Mouse (Mus musculus): ENCODE measurements around the gene Slc36a4. TPM values are rescaled to one million over a fixed set of nuclear protein-coding genes. Genes with fewer than 3 reads are reported as not detected.

Slc36a4 gene
- total and polyA plus RNA-seq, 3 experiments = 6.6 to 9.2 (median 9.0) TPM

DNA sequence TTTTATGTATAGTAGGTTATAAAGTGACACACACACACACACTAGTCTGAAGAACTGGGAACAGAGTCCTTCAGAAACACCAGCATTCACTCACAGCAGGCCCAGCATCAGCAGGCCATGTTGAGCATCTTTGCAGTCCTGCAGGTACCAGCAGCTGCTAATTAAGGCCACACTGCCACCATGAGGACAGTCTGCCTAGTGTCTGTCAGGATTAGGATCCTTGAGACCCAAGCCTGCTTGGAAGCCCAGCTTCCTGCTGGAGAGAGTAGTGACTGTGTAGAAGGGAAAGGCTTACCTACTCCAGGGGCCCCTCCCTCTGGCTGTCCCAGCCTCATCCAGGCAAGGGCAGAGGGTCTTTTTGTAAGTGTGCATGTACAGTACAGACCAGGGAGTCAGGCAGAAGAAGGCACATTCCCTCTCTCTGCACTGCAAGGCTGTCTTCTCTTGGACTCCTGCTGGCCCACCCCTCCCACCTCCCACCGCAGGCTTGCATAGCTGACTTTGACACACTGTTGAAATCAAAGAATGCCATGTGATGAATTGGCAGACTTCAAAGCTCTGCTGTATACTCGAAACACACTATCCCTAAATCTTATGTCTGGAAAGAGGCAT lies 27.6 kb upstream of the Slc36a4 start:
- in situ Hi-C loops (cut with MboI; ENCODE audit: low pct_ligation_motif_present, low pct_unique_long_range_greater_than_20kb, low sequenced_read_pairs) (loop anchor here (5.0 to 10.0 kb wide), 2 partner anchors 180 to 317 kb away; no protein-coding TSS in a partner anchor), dilution Hi-C loops (cut with MboI; ENCODE audit: extremely low pct_ligation_motif_present, extremely low pct_unique_long_range_greater_than_20kb, low sequenced_read_pairs) (no loop called here)
- peak; percentile 82 for DNase-seq (ENCODE audit: extremely low read depth)
- TF ChIP-seq CTCF (conservative IDR thresholded peaks at IDR 0.05 in 1 of 2, IDR thresholded peaks at IDR 0.05 in 1 of 2; ENCODE audit: low read depth in 2 of 2, low read length in 2 of 2) (peak; percentile 56 to 95), SMC3 (IDR thresholded peaks at IDR 0.05; ENCODE audit: low read depth, low read length) (peak; percentile 99), MAZ (IDR thresholded peaks at IDR 0.05; ENCODE audit: low read depth, low read length) (no peak), ZC3H11A (IDR thresholded peaks at IDR 0.05; ENCODE audit: low read depth, low read length) (peak; percentile 94), RCOR1 (conservative IDR thresholded peaks at IDR 0.05; ENCODE audit: low read depth, low read length) (no peak), TCF12 (IDR thresholded peaks at IDR 0.05; ENCODE audit: low read depth, low read length) (peak; percentile 17; the same call in 1 of the 2 replicates), ELF1 (IDR thresholded peaks at IDR 0.05; ENCODE audit: low read depth, low read length) (no peak), RAD21 (IDR thresholded peaks at IDR 0.05; ENCODE audit: low read depth, low read length) (peak; percentile 98), SIN3A (IDR thresholded peaks at IDR 0.05; ENCODE audit: low read length) (no peak), POLR2A (IDR thresholded peaks at IDR 0.05; ENCODE audit: low read depth, low read length) (no peak), MAX (IDR thresholded peaks at IDR 0.05; ENCODE audit: low read length) (0 out of 2 replicates have a peak, but pooled peaks have one; percentile 16), IRF4 (IDR thresholded peaks at IDR 0.05; ENCODE audit: low read depth, low read length) (no peak)
- no peaks in the 10 kb centered on the region for H3K36me3 ChIP-seq (replicated peaks in 1 of 2; ENCODE audit: control insufficient read depth in 1 of 2, insufficient read depth in 1 of 2, low read length in 1 of 2)
- no peak overlapping the region for H3K27ac ChIP-seq (ENCODE audit: insufficient read depth, low read depth)
- H3K9me3 ChIP-seq (replicated peaks; ENCODE audit: low read length) = peaks cover 4% of the 10 kb centered on the region
- no peaks in the 10 kb centered on the region for H3K27me3 ChIP-seq (replicated peaks)
- peaks cover 2 to 38% of the 10 kb centered on the region in 2 experiments; a peak in 3 of 4 replicates for H3K4me1 ChIP-seq (ENCODE audit: control insufficient read depth in 1 of 2, insufficient read depth in 2 of 2)
- no peak overlapping the region for H3K9ac ChIP-seq (ENCODE audit: insufficient read depth, low read depth)
- no peak overlapping the region for H3K4me3 ChIP-seq (replicated peaks in 1 of 3; ENCODE audit: low read depth in 2 of 3, low read length in 2 of 3, poor library complexity in 1 of 3)
- H3K79me2 ChIP-seq (replicated peaks; ENCODE audit: control insufficient read depth, extremely low read depth, insufficient read depth, poor library complexity, severe bottlenecking) = no peaks in the 10 kb centered on the region
- no peak overlapping the region for H3K4me2 ChIP-seq (ENCODE audit: insufficient read depth, low read depth, poor library complexity, severe bottlenecking)

DNA sequence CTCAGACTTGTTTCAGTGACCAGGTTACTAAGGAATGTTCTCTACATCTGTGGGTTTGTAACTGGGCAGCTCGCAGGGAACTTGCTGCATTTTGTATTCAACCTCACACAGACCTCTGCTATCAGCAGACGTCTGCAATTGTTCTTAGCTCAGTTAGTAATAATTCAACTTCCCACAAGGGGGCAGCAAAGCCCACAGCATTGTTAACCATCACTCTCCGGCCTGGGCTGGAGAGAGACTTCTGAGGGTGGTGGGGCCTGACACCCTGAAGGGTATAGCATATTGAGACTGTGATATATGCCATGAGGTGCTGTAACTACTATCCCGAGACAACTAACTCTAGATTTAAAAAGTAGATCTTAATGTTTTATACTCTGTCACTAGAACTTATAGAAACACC lies 24.3 kb upstream of the Slc36a4 start:
- H3K4me2 ChIP-seq (ENCODE audit: insufficient read depth, low read depth, poor library complexity, severe bottlenecking) = no peak overlapping the region
- no peak overlapping the region for H3K4me3 ChIP-seq (replicated peaks in 1 of 3; ENCODE audit: low read depth in 2 of 3, low read length in 2 of 3, poor library complexity in 1 of 3)
- H3K9me3 ChIP-seq (replicated peaks; ENCODE audit: low read length) = peaks cover 4% of the 10 kb centered on the region
- H3K79me2 ChIP-seq (replicated peaks; ENCODE audit: control insufficient read depth, extremely low read depth, insufficient read depth, poor library complexity, severe bottlenecking) = no peaks in the 10 kb centered on the region
- no peaks in the 10 kb centered on the region for H3K27me3 ChIP-seq (replicated peaks)
- H3K9ac ChIP-seq (ENCODE audit: insufficient read depth, low read depth) = no peak overlapping the region
- H3K4me1 ChIP-seq (ENCODE audit: control insufficient read depth in 1 of 2, insufficient read depth in 2 of 2) = peaks cover 2 to 23% of the 10 kb centered on the region in 2 experiments; a peak in 3 of 4 replicates
- TF ChIP-seq CTCF (conservative IDR thresholded peaks at IDR 0.05 in 1 of 2, IDR thresholded peaks at IDR 0.05 in 1 of 2; ENCODE audit: low read depth in 2 of 2, low read length in 2 of 2) (peak; percentile 66 to 93), ZNF384 (IDR thresholded peaks at IDR 0.05; ENCODE audit: low read depth, low read length) (peak; percentile 70), SMC3 (IDR thresholded peaks at IDR 0.05; ENCODE audit: low read depth, low read length) (peak; percentile 99), USF1 (IDR thresholded peaks at IDR 0.05; ENCODE audit: low read depth, low read length) (no peak), NRF1 (IDR thresholded peaks at IDR 0.05; ENCODE audit: low read depth, low read length) (0 out of 2 replicates have a peak, but pooled peaks have one; percentile 32), RCOR1 (conservative IDR thresholded peaks at IDR 0.05; ENCODE audit: low read depth, low read length) (no peak), MEF2A (IDR thresholded peaks at IDR 0.05; ENCODE audit: borderline replicate concordance, low read depth, low read length) (no peak), RAD21 (IDR thresholded peaks at IDR 0.05; ENCODE audit: low read depth, low read length) (peak; percentile 100), POLR2AphosphoS2 (IDR thresholded peaks at IDR 0.05; ENCODE audit: low read depth, low read length) (no peak), MYC (IDR thresholded peaks at IDR 0.05; ENCODE audit: low read depth, low read length) (no peak), ZC3H11A (IDR thresholded peaks at IDR 0.05; ENCODE audit: low read depth, low read length) (peak; percentile 96), SIN3A (IDR thresholded peaks at IDR 0.05; ENCODE audit: low read length) (no peak), MAX (IDR thresholded peaks at IDR 0.05; ENCODE audit: low read length) (no peak), PAX5 (IDR thresholded peaks at IDR 0.05; ENCODE audit: low read length) (no peak), BHLHE40 (IDR thresholded peaks at IDR 0.05; ENCODE audit: low read depth, low read length) (no peak), HCFC1 (IDR thresholded peaks at IDR 0.05; ENCODE audit: low read depth, low read length) (no peak), KAT2A (IDR thresholded peaks at IDR 0.05; ENCODE audit: insufficient replicate concordance, low read length) (no peak), JUND (conservative IDR thresholded peaks at IDR 0.05; ENCODE audit: low read depth, low read length) (no peak), NELFE (IDR thresholded peaks at IDR 0.05; ENCODE audit: low read depth, low read length) (no peak), TCF12 (IDR thresholded peaks at IDR 0.05; ENCODE audit: low read depth, low read length) (no peak)
- DNase-seq (ENCODE audit: extremely low read depth) = peak; percentile 82
- dilution Hi-C loops (cut with MboI; ENCODE audit: extremely low pct_ligation_motif_present, extremely low pct_unique_long_range_greater_than_20kb, low sequenced_read_pairs) (no loop called here), in situ Hi-C loops (cut with MboI; ENCODE audit: low pct_ligation_motif_present, low pct_unique_long_range_greater_than_20kb, low sequenced_read_pairs) (loop anchor here (5.0 to 10.0 kb wide), 2 partner anchors 197 to 320 kb away; no protein-coding TSS in a partner anchor)
- no peak overlapping the region for H3K27ac ChIP-seq (ENCODE audit: insufficient read depth, low read depth)
- H3K36me3 ChIP-seq (replicated peaks in 1 of 2; ENCODE audit: control insufficient read depth in 1 of 2, insufficient read depth in 1 of 2, low read length in 1 of 2) = no peaks in the 10 kb centered on the region

Data from CH12.LX (cell line).